Mouse (Mus musculus) liver, embryonic 14.5 days (tissue): ENCODE results near the gene Nrarp. TPM values are rescaled to one million over a fixed set of nuclear protein-coding genes. Genes with fewer than 3 reads are reported as not detected.

Experiments used
- ATAC-seq: fragments of 200-750 bp; cut with Nextera tagmentation; 2 replicates; pipeline ENCODE4 v1.8.0; 2017; ENCODE audit warnings: moderate number of reproducible peaks, mild to moderate bottlenecking, moderate library complexity; ENCODE audit not compliant: insufficient read depth
- DNase-seq, 3 experiments: peaks; one replicate each; pipeline ENCODE4 v3.0.0-alpha.2; 2012 to 2013; ENCODE audit warnings: low read depth in 3 of 3, low spot score in 3 of 3
- H3K27ac ChIP-seq: fragments of 300-500 bp; sonication (generic); 2 replicates; pipeline ENCODE4 v1.5.1; 2014; ENCODE audit warnings: moderate library complexity, mild to moderate bottlenecking, control low read depth, inconsistent platforms
- H3K27me3 ChIP-seq: fragments of 300-500 bp; sonication (generic); 2 replicates; pipeline ENCODE4 v1.6.1; 2014; ENCODE audit warnings: mild to moderate bottlenecking, low read length, moderate library complexity; ENCODE audit not compliant: control insufficient read depth, insufficient read depth
- H3K36me3 ChIP-seq: fragments of 300-500 bp; sonication (generic); replicated peaks from 2 replicates; pipeline ENCODE4 v1.6.1; 2014; ENCODE audit warnings: low read depth; ENCODE audit not compliant: control insufficient read depth, insufficient read depth
- H3K4me1 ChIP-seq, 2 experiments: fragments of 200-500 bp in 1 of 2; fragments of 300-500 bp in 1 of 2; sonication (generic) in 1 of 2; replicated peaks; 2 replicates each; pipeline ENCODE4 v1.6.1; 2012 to 2014; ENCODE audit warnings: antibody characterized with exemption in 1 of 2, inconsistent platforms in 1 of 2, low read length in 1 of 2; ENCODE audit not compliant: control insufficient read depth in 2 of 2, insufficient read depth in 2 of 2
- H3K4me2 ChIP-seq: fragments of 300-500 bp; sonication (generic); 2 replicates; pipeline ENCODE4 v1.6.1; 2014; ENCODE audit warnings: low read depth, mild to moderate bottlenecking, control low read depth, moderate library complexity
- H3K4me3 ChIP-seq, 2 experiments: fragments of 200-500 bp in 1 of 2; fragments of 300-500 bp in 1 of 2; sonication (generic) in 1 of 2; 2 replicates each; pipeline ENCODE4 v1.5.1; 2012 to 2014; ENCODE audit warnings: low read depth in 2 of 2, low read length in 2 of 2, mild to moderate bottlenecking in 2 of 2, control low read depth in 1 of 2, inconsistent platforms in 1 of 2, moderate library complexity in 1 of 2; ENCODE audit not compliant: insufficient read depth in 1 of 2
- H3K9ac ChIP-seq: fragments of 300-500 bp; sonication (generic); replicated peaks from 2 replicates; pipeline ENCODE4 v1.6.1; 2014; ENCODE audit warnings: mild to moderate bottlenecking, control low read depth, moderate library complexity
- H3K9me3 ChIP-seq: fragments of 300-500 bp; sonication (generic); 2 replicates; pipeline ENCODE4 v1.6.1; 2016; ENCODE audit warnings: low read length, mixed read lengths; ENCODE audit not compliant: control insufficient read depth
- CTCF ChIP-seq: IDR thresholded peaks from 2 replicates; pipeline ENCODE4 v1.5.1; 2016; ENCODE audit warnings: antibody characterized with exemption, low read depth, control low read depth
- EP300 ChIP-seq: IDR thresholded peaks from 2 replicates; pipeline ENCODE4 v1.6.1; 2016; ENCODE audit warnings: antibody characterized with exemption, low read depth
- WGBS: fragments of 180-500 bp; shearing (Covaris S2); extraction: QIAGEN DNeasy Blood & Tissue Kit; methylation state at CpG from one replicate; pipeline ENCODE4 v1.1.7; 2014; ENCODE audit not compliant: insufficient replicate concordance; 5-methylcytosine and 5-hydroxymethylcytosine counted together
- polyA plus RNA-seq, 2 experiments: library from polyadenylated mRNA; depleted of rRNA in 1 of 2; stranded (reverse) in 1 of 2; unstranded in 1 of 2; fragments of >200 nt; fragmentation: Nextera tagmentation in 1 of 2; extraction: Ambion mirVana in 1 of 2; gene quantifications; 2 replicates each; pipeline versions ENCODE4 v1.2.1 to v1.2.3; 2012 to 2014

Nrarp gene
- polyA plus RNA-seq, 2 experiments: 1.8 to 3.9 TPM

GRCm38 (mm10) chr2:25180973-25181890, 674 bp downstream of the Nrarp start:
- Histone ChIP-seq H3K27me3 (peaks cover 20% of the 10 kb centered on the region), H3K4me2 (peak overlapping the region; percentile 90), H3K9ac (peak overlapping the region; percentile 72), H3K36me3 (no peaks in the 10 kb centered on the region), H3K4me1 (peaks cover 0 to 15% of the 10 kb centered on the region in 2 experiments; a peak in 3 of 4 replicates), H3K9me3 (no peaks in the 10 kb centered on the region), H3K4me3 (peak overlapping the region; percentile 55 to 68), H3K27ac (peak overlapping the region; percentile 62)
- TF ChIP-seq EP300 (no peak), CTCF (peak; percentile 21; the same call in 1 of the 2 replicates)
- WGBS: under 1% methylated on average over 100 of the region's 100 CpGs
- ATAC-seq: peak; percentile 82
- DNase-seq: no peak

DNA sequence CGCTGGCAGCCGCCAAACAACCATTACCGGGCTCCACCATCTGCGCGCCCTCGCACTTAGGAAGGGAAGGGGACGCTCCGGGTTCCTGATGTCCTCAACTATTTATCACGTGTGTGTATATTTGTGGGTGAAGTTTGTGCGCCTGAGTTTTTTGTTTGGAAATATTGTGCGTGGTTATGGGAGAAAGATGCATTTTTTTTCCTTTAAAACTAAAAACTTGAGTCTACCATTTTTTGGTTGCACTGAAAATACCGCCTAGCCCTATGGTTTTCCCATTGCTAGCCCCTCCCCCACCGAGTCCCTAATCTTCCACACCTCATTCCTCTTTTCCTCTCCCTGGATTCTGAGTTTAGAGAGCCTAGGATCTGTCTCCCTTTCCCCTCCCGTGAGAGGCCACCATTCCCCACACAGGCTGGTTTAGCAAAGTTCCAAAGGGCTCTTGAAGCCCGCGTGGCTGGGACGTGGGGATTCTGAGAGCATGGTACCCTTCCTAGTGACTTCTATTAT, 1.4 kb downstream of the Nrarp start:
- H3K27ac ChIP-seq: no peak overlapping the region
- H3K4me2 ChIP-seq: peak overlapping the region; percentile 90
- peaks cover 24% of the 10 kb centered on the region for H3K27me3 ChIP-seq
- no peaks in the 10 kb centered on the region for H3K9me3 ChIP-seq
- 3% methylated on average over 17 of the region's 17 CpGs for WGBS
- TF ChIP-seq CTCF: no peak
- no peak for TF ChIP-seq EP300
- ATAC-seq (no peak), DNase-seq (no peak)
- peak overlapping the region; percentile 55 to 68 for H3K4me3 ChIP-seq
- H3K36me3 ChIP-seq: no peaks in the 10 kb centered on the region
- H3K9ac ChIP-seq: peak overlapping the region; percentile 72
- peaks cover 0 to 15% of the 10 kb centered on the region in 2 experiments; a peak in 3 of 4 replicates for H3K4me1 ChIP-seq

DNA sequence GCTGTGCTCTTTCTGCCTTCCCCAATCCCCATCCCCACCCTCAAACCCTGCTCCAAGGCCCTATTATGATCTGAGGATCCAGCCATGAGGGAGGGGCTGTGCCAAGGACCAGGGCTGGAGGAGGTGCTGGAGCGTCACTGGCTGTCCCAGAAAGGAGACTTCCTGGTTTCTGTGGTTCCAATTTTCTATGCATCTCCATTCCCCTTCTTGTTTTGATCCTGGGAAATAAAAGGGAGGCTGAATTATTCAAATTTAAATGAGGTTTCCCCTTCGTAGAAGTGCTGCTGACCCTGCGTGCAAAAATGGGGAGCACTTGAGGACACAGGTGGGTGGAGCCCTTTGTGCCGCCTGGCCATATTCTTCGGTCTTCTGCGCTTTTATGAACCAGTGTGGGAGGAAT, 2.1 kb downstream of the Nrarp start:
- ATAC-seq (no peak), DNase-seq (no peak)
- WGBS: 25% methylated on average over 6 of the region's 6 CpGs
- H3K27me3 ChIP-seq: peaks cover 24% of the 10 kb centered on the region
- TF ChIP-seq CTCF (no peak), EP300 (no peak)
- peak overlapping the region in 1 of 2 experiments; percentile 68; a peak in 2 of 4 replicates for H3K4me3 ChIP-seq
- no peak overlapping the region for H3K9ac ChIP-seq
- no peak overlapping the region for H3K27ac ChIP-seq
- peak overlapping the region; percentile 90 for H3K4me2 ChIP-seq
- H3K36me3 ChIP-seq: no peaks in the 10 kb centered on the region
- no peaks in the 10 kb centered on the region for H3K9me3 ChIP-seq
- peaks cover 0 to 15% of the 10 kb centered on the region in 2 experiments; a peak in 3 of 4 replicates for H3K4me1 ChIP-seq

DNA sequence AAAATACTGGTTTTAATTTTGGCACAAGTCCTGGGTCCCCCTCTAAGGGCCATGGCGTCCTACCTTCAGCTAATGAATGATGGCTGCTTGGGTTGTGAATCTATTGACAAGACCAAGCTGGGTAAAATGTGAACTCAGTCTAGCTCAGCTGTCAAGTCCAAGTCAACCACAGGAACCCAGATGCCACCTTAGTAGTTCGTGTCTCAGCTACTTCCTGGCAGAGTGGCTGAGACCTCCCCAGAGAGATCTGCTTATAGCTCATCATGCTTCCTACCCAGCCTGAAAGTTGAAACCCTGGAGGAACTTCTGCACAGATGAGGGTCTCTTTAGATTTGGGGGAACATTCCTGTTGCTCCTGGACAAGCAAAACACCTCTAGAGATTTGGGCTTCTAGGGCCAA, 2.8 kb downstream of the Nrarp start:
- no peak overlapping the region for H3K27ac ChIP-seq
- WGBS: 64% methylated on average over 2 of the region's 2 CpGs
- no peak overlapping the region for H3K4me3 ChIP-seq
- TF ChIP-seq CTCF (no peak), EP300 (no peak)
- peaks cover 24% of the 10 kb centered on the region for H3K27me3 ChIP-seq
- DNase-seq (no peak), ATAC-seq (no peak)
- peaks cover 0 to 11% of the 10 kb centered on the region in 2 experiments; a peak in 3 of 4 replicates for H3K4me1 ChIP-seq
- no peaks in the 10 kb centered on the region for H3K9me3 ChIP-seq
- no peak overlapping the region for H3K4me2 ChIP-seq
- no peaks in the 10 kb centered on the region for H3K36me3 ChIP-seq
- H3K9ac ChIP-seq: no peak overlapping the region

GRCm38 (mm10) chr2:25184496-25184895, 3.9 kb downstream of the Nrarp start:
- DNase-seq (no peak), ATAC-seq (no peak)
- Histone ChIP-seq H3K4me1 (peaks cover 0 to 9% of the 10 kb centered on the region in 2 experiments; a peak in 3 of 4 replicates), H3K4me3 (no peak overlapping the region), H3K27ac (no peak overlapping the region), H3K27me3 (peaks cover 24% of the 10 kb centered on the region), H3K4me2 (no peak overlapping the region), H3K9me3 (no peaks in the 10 kb centered on the region), H3K36me3 (no peaks in the 10 kb centered on the region), H3K9ac (no peak overlapping the region)
- no peak for TF ChIP-seq EP300
- TF ChIP-seq CTCF: no peak
- WGBS: 76% methylated on average over 7 of the region's 7 CpGs
